Mouse (Mus musculus) midbrain, embryonic 12.5 days (tissue): ENCODE data around the gene Zbtb3. TPM values are rescaled to one million over a fixed set of nuclear protein-coding genes. Genes with fewer than 3 reads are reported as not detected.

Experiments used
- ATAC-seq: fragments of 200-750 bp; cut with Nextera tagmentation; 2 replicates; pipeline ENCODE4 v1.8.0; 2017; ENCODE audit warnings: low read depth, moderate TSS enrichment, moderate library complexity; ENCODE audit not compliant: low FRiP score
- H3K27ac ChIP-seq: fragments of 300-500 bp; sonication (generic); replicated peaks from 2 replicates; pipeline ENCODE4 v1.5.1; 2016; ENCODE audit warnings: mild to moderate bottlenecking
- H3K27me3 ChIP-seq: fragments of 300-500 bp; sonication (generic); 2 replicates; pipeline ENCODE4 v1.6.1; 2016; ENCODE audit warnings: mild to moderate bottlenecking
- H3K36me3 ChIP-seq: fragments of 300-500 bp; sonication (generic); 2 replicates; pipeline ENCODE4 v1.6.1; 2016
- H3K4me1 ChIP-seq: fragments of 300-500 bp; sonication (generic); 2 replicates; pipeline ENCODE4 v1.6.1; 2016
- H3K4me2 ChIP-seq: fragments of 300-500 bp; sonication (generic); replicated peaks from 2 replicates; pipeline ENCODE4 v1.6.1; 2016; ENCODE audit warnings: mild to moderate bottlenecking, moderate library complexity
- H3K4me3 ChIP-seq: fragments of 300-500 bp; sonication (generic); 2 replicates; pipeline ENCODE4 v1.5.1; 2016; ENCODE audit warnings: mild to moderate bottlenecking
- H3K9ac ChIP-seq: fragments of 300-500 bp; sonication (generic); replicated peaks from 2 replicates; pipeline ENCODE4 v1.6.1; 2016; ENCODE audit warnings: mild to moderate bottlenecking, moderate library complexity
- H3K9me3 ChIP-seq: fragments of 300-500 bp; sonication (generic); 2 replicates; pipeline ENCODE4 v1.6.1; 2016; ENCODE audit warnings: mild to moderate bottlenecking
- WGBS: fragments of 180-500 bp; shearing (Covaris S2); methylation state at CpG from one replicate; pipeline ENCODE4 v1.1.7; 2016; 5-methylcytosine and 5-hydroxymethylcytosine counted together
- polyA plus RNA-seq: library from polyadenylated mRNA; unstranded; fragments of >200 nt; fragmentation: Nextera tagmentation; extraction: Ambion mirVana; gene quantifications from 2 replicates; pipeline ENCODE4 v1.2.1, GENCODE M21; 2016

The Zbtb3 gene
- polyA plus RNA-seq, 1 experiment from 2014 or later: 8.8 TPM

DNA sequence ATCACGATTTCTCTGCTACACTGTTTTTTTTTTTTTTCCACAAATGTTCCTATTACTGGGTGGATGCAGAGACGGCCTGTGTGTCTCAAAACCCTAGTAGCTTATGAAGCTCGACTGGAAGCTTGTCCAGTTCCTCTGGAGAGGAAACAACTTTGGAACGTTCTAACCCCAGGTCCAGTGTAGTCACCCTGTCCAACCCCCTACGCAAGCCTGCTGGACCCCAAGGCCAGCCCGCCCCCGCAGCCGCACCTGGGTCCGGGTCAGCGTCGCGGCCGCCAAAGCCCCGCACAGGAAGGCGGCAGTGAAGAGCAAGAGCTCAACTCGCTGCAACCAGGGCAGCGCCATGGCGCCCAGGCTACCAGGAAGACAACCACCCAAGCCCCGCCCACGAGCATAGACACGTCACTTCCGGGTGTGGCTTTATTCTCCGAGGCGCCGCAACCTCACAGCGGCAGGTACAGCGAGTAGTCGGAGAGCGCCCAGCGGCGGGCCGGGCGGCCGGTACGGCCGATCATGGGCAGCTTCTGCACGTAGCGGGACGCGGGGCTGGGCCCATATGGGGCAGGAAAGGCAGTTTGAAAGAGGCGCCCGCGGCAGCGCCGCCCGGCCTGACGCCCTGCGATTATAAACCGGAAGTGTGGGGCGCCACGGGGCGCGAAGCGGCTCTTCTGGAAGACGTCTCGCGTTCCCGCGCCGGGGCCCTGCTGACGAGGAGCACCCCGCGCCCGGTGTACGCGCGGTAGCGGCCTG is 28.1 kb upstream of the Zbtb3 start, which contains the start of gene Tmem179b:
TSS of gene Tmem179b (minus strand) at position 382 of the 750 bp plus-strand sequence.
- Histone ChIP-seq H3K4me1 (peaks cover 33% of the 10 kb centered on the region), H3K4me2 (peak within 1 kb of the TSS; percentile 99), H3K36me3 (peaks cover 37% of the 10 kb centered on the region), H3K27me3 (no peaks in the 10 kb centered on the region), H3K27ac (peak within 1 kb of the TSS; percentile 98), H3K4me3 (peak within 1 kb of the TSS; percentile 79), H3K9me3 (no peaks in the 10 kb centered on the region), H3K9ac (peak within 1 kb of the TSS; percentile 94)
- ATAC-seq: peak; percentile 95
- WGBS: under 1% methylated on average over 68 of the region's 68 CpGs

DNA sequence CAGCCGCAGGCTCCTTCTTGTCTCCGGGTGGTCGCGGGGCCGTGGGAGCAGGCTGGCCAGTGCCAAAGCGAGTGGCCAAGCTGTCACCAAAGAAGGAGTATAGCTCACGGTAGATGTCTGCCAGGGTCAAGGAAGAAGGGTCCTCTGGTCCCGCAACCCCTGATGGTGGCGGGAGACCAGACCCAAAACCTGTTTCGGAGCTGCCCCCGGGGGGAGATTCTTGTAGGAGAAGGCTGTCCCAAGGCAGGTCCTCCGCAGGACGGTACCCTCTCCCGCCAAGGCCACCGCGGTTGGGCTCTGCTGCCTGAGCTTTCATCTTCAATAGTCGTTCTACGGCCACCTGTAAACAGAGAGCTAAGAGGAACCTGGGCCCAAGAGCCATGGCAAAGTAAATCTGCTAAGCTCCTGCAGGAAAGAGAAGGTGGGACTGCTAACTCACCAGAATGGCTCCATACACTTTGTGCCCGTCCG is 27.4 kb upstream of the Zbtb3 start:
- H3K4me1 ChIP-seq: peaks cover 33% of the 10 kb centered on the region
- ATAC-seq: peak; percentile 28
- H3K27me3 ChIP-seq: no peaks in the 10 kb centered on the region
- WGBS: 5% methylated on average over 20 of the region's 20 CpGs
- H3K9ac ChIP-seq: peak overlapping the region; percentile 94
- H3K4me2 ChIP-seq: peak overlapping the region; percentile 99
- H3K9me3 ChIP-seq: no peaks in the 10 kb centered on the region
- H3K27ac ChIP-seq: peak overlapping the region; percentile 98
- H3K4me3 ChIP-seq: peak overlapping the region; percentile 79
- H3K36me3 ChIP-seq: peaks cover 35% of the 10 kb centered on the region

DNA sequence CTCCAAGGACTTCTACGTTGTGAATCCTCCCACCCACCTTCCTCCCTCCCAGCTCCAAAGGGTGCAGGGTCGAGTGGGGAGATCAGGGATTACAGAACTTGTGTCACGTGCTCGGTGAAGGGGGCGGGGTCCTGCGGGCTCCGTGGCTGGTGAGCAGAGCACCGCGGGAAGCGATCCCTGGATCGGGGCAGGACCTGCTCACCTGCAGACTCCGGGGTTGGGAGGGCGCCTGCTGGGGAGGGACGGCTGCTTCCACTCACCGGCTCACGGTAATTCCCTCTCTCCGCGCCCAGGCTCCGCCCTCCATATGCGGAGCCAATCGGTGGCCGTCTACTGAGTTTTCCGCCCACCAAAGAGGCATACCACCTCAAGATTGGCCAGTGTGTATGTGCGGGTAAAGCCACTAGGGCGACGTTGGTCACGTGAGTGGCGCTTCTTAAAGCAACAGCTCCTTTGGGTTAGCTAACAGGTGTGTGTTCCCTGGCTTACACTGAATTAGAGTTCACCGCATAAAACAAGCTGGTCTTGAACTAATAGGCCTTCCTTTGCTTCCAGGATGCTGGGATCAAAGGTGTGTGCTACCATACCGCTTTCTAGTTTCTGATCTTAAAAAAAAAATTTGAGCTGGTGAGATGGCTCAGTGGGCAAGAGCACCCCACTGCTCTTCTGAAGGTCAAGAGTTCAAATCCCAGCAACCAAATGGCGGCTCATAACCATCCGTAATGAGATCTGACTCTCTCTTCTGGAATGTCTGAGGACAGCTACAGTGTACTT is 16.2 kb upstream of the Zbtb3 start, which contains the start of gene Taf6l:
TSS of gene Taf6l (minus strand) at position 410 of the 774 bp plus-strand sequence.
- Histone ChIP-seq H3K27me3 (no peaks in the 10 kb centered on the region), H3K9ac (peak within 1 kb of the TSS; percentile 76), H3K4me3 (peak within 1 kb of the TSS; percentile 79), H3K36me3 (peaks cover 32% of the 10 kb centered on the region), H3K9me3 (no peaks in the 10 kb centered on the region), H3K4me2 (peak within 1 kb of the TSS; percentile 69), H3K27ac (peak within 1 kb of the TSS; percentile 67), H3K4me1 (peaks cover 15% of the 10 kb centered on the region)
- under 1% methylated on average over 31 of the region's 32 CpGs for WGBS
- peak; percentile 99 for ATAC-seq

DNA sequence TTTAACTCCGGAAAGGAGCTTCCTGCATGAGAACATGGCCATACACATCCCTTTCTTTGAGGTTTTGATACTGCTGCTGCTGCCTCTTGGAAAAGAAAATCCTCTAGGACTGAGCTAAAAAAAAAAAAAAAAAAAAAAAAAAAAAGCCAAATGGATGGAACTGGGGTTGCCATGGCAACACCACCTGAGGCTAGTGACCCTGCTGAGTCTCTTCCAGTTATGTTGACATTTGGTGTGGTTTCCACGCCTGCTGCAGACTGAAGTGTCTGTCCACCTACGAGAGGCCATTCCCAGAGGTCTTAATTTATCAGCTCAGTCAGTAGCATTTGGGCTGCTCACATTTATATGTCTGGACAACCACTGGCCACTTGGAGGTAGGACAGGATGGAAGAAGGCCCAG is 13.8 kb upstream of the Zbtb3 start:
- no peak for ATAC-seq
- H3K4me1 ChIP-seq: peaks cover 15% of the 10 kb centered on the region
- H3K27ac ChIP-seq: peak overlapping the region; percentile 70
- peaks cover 22% of the 10 kb centered on the region for H3K36me3 ChIP-seq
- no peaks in the 10 kb centered on the region for H3K9me3 ChIP-seq
- no peaks in the 10 kb centered on the region for H3K27me3 ChIP-seq
- no peak overlapping the region for H3K4me3 ChIP-seq
- H3K4me2 ChIP-seq: no peak overlapping the region
- H3K9ac ChIP-seq: no peak overlapping the region
- WGBS: 20% methylated on average over 3 of the region's 3 CpGs

DNA sequence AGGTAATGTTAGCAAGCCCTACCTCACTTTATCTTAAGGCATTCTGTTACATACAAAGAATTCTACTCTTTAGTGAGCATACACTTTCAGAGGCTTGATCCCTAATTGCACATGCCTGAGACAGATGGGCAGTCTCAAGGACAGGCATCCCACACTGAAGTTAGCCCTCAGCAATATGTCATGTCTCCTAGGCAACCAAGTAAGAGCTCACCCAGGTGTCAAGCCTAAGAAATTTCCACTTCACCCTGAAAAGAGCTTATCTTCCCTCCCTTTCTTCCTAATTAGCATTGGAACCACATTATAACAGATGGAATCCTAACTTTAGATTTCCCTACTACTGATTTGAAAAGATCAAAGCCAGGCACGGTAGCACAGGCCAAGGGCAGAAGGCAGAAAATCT is 13.2 kb upstream of the Zbtb3 start:
- Histone ChIP-seq H3K4me1 (peaks cover 15% of the 10 kb centered on the region), H3K4me2 (no peak overlapping the region), H3K9me3 (no peaks in the 10 kb centered on the region), H3K27ac (peak overlapping the region; percentile 70), H3K27me3 (no peaks in the 10 kb centered on the region), H3K36me3 (peaks cover 22% of the 10 kb centered on the region), H3K4me3 (no peak overlapping the region), H3K9ac (no peak overlapping the region)
- 39% methylated on average over 1 of the region's 1 CpGs for WGBS
- no peak for ATAC-seq

DNA sequence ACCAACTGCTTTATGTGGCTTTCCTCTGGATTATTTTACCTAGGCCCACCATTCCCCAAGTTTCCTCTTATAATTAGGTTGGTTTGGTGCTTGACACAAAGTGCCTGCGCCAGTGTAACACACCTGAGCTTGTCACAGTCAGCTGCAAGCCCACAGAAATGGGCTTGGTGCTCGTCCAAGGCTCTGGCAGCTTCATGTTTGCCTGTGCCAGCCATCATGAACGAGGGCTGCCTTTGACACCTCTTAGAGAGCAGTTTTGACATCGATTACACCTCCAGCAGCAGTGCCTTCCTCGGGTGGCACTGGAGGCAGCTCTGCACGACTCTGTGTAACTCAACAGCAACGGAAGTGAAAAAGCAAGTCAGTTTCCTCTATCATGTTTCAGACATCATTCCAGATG is 12.2 kb upstream of the Zbtb3 start:
- Histone ChIP-seq H3K9me3 (no peaks in the 10 kb centered on the region), H3K4me1 (peaks cover 14% of the 10 kb centered on the region), H3K27me3 (no peaks in the 10 kb centered on the region), H3K27ac (0 out of 2 replicates have a peak overlapping the region, but pooled peaks have one; percentile 39), H3K9ac (no peak overlapping the region), H3K4me3 (no peak overlapping the region), H3K36me3 (peaks cover 32% of the 10 kb centered on the region), H3K4me2 (no peak overlapping the region)
- 87% methylated on average over 7 of the region's 7 CpGs for WGBS
- ATAC-seq: no peak

DNA sequence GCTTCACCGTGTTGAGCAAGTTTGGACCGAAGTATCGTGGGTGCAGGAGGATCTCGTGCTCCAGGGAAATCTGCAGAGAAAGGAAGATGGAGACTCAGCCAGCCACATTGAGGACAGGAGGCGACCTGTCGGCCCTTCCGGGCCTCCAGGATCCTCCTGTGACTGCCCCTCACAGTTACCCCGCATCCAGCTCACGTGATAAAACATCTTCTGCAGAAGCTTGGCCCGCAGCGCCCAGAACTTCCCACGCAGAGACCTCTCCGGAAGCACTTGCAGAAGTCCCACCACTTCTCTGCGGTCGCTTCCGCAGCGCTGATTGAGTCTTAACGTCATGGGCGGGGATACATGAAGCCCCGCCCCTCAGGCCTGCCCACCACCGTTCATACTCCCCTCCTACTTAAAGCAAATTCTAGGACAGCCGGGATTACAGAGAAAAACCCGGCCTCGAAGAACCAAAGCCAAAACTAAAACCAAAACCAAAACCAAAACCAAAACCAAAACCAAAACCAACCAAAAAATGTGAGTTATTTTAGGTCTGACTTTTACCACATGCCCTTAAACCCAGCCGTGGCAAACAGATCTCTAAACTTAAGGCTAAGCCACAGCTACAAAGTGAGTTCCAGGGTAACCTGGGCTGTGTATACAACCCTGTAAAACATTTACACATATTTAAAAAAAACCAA is 4.0 kb upstream of the Zbtb3 start, which contains the start of gene Polr2g:
TSS of gene Polr2g (minus strand) at position 314 of the 683 bp plus-strand sequence.
- WGBS: 2% methylated on average over 25 of the region's 25 CpGs
- peak; percentile 70 for ATAC-seq
- Histone ChIP-seq H3K27me3 (peaks cover 4% of the 10 kb centered on the region; the same call in 1 of the 2 replicates), H3K4me2 (peak within 1 kb of the TSS; percentile 93), H3K9ac (peak within 1 kb of the TSS; percentile 81), H3K9me3 (no peaks in the 10 kb centered on the region), H3K36me3 (peaks cover 25% of the 10 kb centered on the region), H3K4me3 (peak within 1 kb of the TSS; percentile 78), H3K4me1 (peaks cover 26% of the 10 kb centered on the region), H3K27ac (peak within 1 kb of the TSS; percentile 61)

DNA sequence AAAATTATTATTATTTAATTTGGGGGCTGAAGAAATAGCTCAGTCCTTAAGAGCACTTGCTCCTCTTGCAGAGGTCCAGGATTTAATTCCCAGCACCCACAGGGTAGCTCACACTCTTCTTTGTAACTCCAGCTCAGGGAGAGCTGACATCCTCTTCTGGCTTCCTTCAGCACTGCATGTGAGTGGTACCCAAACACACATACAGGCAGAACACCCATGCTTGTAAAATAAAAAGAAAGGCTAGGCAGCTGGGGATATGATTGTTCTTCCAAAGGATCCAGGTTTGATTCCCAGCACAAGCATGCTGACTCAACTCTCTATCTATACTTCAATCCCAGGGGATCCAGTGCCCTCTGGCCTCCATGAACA is 3.4 kb upstream of the Zbtb3 start:
- Histone ChIP-seq H3K4me2 (peak overlapping the region; percentile 93), H3K4me1 (peaks cover 28% of the 10 kb centered on the region), H3K4me3 (no peak overlapping the region), H3K36me3 (peaks cover 20% of the 10 kb centered on the region), H3K9ac (no peak overlapping the region; the same call in 1 of the 2 replicates), H3K27ac (no peak overlapping the region), H3K27me3 (peaks cover 4% of the 10 kb centered on the region; the same call in 1 of the 2 replicates), H3K9me3 (no peaks in the 10 kb centered on the region)
- no peak for ATAC-seq

DNA sequence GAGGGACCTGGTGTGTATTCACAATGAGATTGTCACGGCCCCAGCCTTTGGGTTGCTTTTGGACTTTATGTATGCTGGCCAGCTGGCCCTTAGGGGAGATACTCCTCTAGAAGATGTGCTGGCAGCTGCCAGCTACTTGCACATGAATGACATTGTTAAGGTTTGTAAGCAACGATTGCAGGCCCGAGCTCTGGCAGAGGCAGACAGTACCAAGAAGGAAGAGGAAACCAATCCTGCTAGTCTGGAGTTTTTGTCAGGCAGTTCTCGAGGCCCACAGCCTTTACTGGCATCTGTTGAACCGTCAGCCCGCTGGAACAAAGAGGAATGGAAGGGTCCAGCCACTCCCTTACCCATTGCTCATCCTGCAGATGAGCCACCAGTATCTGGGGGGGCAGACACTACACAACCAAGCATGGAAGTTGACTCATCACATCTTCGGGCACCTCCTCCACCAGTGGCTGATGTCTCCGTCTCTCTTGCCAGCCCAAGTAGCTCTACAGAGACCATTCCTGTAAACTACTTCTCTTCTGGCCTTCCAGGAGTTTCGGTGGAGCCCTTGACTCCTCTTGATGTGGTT is 937 bp downstream of the Zbtb3 start:
- H3K4me3 ChIP-seq: peak overlapping the region; percentile 66
- H3K36me3 ChIP-seq: peaks cover 38% of the 10 kb centered on the region
- peak overlapping the region; percentile 88; the same call in 1 of the 2 replicates for H3K27ac ChIP-seq
- H3K4me2 ChIP-seq: peak overlapping the region; percentile 59
- peaks cover 19% of the 10 kb centered on the region for H3K4me1 ChIP-seq
- H3K9ac ChIP-seq: 0 out of 2 replicates have a peak overlapping the region, but pooled peaks have one; percentile 50
- 90% methylated on average over 9 of the region's 9 CpGs for WGBS
- peaks cover 4% of the 10 kb centered on the region; the same call in 1 of the 2 replicates for H3K27me3 ChIP-seq
- H3K9me3 ChIP-seq: no peaks in the 10 kb centered on the region
- no peak for ATAC-seq

DNA sequence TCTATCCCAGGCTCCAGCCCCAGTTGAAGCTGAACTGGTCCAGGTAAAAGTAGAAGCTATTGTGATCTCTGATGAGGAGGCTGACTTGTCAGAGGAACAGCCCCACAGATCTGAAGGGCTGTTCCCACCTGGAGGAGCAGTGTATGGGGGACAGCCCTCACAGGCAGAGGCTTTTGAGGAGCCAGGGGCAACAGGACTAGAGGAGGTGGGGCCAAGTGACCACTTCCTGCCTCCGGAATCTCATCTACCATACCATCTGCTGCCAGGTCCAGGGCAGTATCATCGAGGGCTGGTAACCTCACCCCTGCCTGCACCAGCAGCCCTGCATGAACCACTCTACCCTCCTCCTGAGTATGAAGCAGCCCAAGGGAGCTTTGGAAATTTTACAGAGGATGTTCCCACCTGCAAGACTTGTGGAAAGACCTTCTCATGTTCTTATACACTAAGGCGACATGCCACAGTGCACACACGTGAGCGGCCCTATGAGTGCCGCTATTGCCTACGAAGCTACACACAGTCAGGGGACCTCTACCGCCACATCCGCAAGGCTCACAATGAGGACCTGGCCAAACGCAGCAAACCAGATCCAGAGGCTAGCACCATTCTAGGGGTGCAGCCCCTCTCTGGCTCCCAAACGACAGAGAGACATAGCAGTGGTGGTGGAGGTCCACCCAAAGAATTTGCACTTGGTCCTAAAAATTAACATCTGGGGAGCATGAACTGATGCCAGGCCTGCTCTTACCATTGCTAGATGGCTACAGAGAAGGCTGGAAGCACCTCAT is 1.7 kb downstream of the Zbtb3 start:
- Histone ChIP-seq H3K36me3 (peaks cover 45% of the 10 kb centered on the region), H3K4me1 (peaks cover 14% of the 10 kb centered on the region), H3K27me3 (peaks cover 4% of the 10 kb centered on the region; the same call in 1 of the 2 replicates), H3K9me3 (no peaks in the 10 kb centered on the region), H3K4me3 (no peak overlapping the region), H3K27ac (no peak overlapping the region), H3K4me2 (no peak overlapping the region), H3K9ac (no peak overlapping the region)
- 93% methylated on average over 11 of the region's 11 CpGs for WGBS
- no peak for ATAC-seq

DNA sequence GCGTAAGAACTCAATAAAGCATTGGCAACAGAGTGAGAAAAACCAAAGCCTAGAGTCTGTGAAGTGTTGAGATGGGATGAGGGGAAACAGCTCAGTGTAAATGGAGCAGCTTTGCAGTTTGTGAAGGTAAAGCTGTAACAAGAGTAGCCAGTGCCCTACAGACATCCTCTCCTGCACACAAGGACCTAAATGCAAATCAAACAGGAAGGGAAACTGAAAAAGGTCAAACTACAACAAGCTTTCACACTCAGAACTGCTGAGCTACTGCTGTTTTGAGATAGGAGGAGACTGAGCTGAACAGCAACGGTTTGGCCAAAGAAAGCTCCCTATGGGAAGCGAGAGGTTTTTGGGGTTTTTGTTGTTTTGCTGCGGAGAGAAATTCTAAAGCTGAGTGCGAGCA is 4.5 kb downstream of the Zbtb3 start:
- 91% methylated on average over 5 of the region's 5 CpGs for WGBS
- Histone ChIP-seq H3K9ac (no peak overlapping the region), H3K4me2 (no peak overlapping the region), H3K9me3 (no peaks in the 10 kb centered on the region), H3K36me3 (peaks cover 66% of the 10 kb centered on the region), H3K4me1 (peaks cover 11% of the 10 kb centered on the region), H3K27ac (no peak overlapping the region), H3K4me3 (no peak overlapping the region), H3K27me3 (no peaks in the 10 kb centered on the region)
- no peak for ATAC-seq
